ENCODE assay signal across 8 mouse cellular contexts in genomic region chr9:42896421-42897210, GRCm38 (mm10). TPM values are rescaled to one million over a fixed set of nuclear protein-coding genes. Genes with fewer than 3 reads are reported as not detected.
A peak's percentile ranks its signal among the peaks of the same experiment; 100 is the strongest.
DNase-seq lines count a peak whose midpoint lies in the region; ATAC-seq and TF ChIP-seq lines count a peak whose summit lies in the region.

No protein-coding gene starts in this region.

- no peak for TF ChIP-seq CTCF in embryonic fibroblast, embryonic 13.5 days (IDR thresholded peaks at IDR 0.05; ENCODE audit: borderline replicate concordance, insufficient read depth, low read length)
- no peak for TF ChIP-seq CTCF in olfactory bulb, adult 2 months (IDR thresholded peaks at IDR 0.05; ENCODE audit: insufficient read depth, low read depth, low read length)

- 3% methylated on average over 16 of the region's 16 CpGs for WGBS in kidney, embryonic 15.5 days
- WGBS in limb, embryonic 11.5 days: 1% methylated on average over 16 of the region's 16 CpGs
- 19% methylated on average over 16 of the region's 16 CpGs for WGBS in olfactory bulb, adult 2 months

- H3K4me2 ChIP-seq in kidney, embryonic 15.5 days: peak overlapping the region; percentile 97
- peak overlapping the region; percentile 98 for H3K4me2 ChIP-seq in limb, embryonic 11.5 days (ENCODE audit: low read depth, severe bottlenecking)

- peaks cover 15% of the 10 kb centered on the region; the same call in 1 of the 2 replicates for H3K27me3 ChIP-seq in kidney, embryonic 15.5 days
- 0 out of 2 replicates have a peak, but pooled peaks cover 2% of the 10 kb centered on the region for H3K27me3 ChIP-seq in limb, embryonic 11.5 days (ENCODE audit: control insufficient read depth, insufficient read depth, low read length)

- no peak for ATAC-seq in kidney, embryonic 15.5 days (replicated peaks; ENCODE audit: low FRiP score)
- no peak for ATAC-seq in limb, embryonic 11.5 days (ENCODE audit: insufficient number of reproducible peaks, low FRiP score, low TSS enrichment, low read depth)

- H3K4me3 ChIP-seq in kidney, embryonic 15.5 days (replicated peaks): peak overlapping the region; percentile 52
- H3K4me3 ChIP-seq in embryonic fibroblast, embryonic 13.5 days (ENCODE audit: insufficient read depth, low read length): peak overlapping the region; percentile 39
- peak overlapping the region; percentile 43 for H3K4me3 ChIP-seq in limb, embryonic 11.5 days (ENCODE audit: low read depth, low read length)
- H3K4me3 ChIP-seq in olfactory bulb, adult 2 months (ENCODE audit: insufficient read depth, low read depth, low read length): peak overlapping the region; percentile 60; the same call in 1 of the 2 replicates

- H3K36me3 ChIP-seq in kidney, embryonic 15.5 days: no peaks in the 10 kb centered on the region
- 0 out of 2 replicates have a peak, but pooled peaks cover 3% of the 10 kb centered on the region for H3K36me3 ChIP-seq in limb, embryonic 11.5 days (ENCODE audit: control insufficient read depth, insufficient read depth, low read length)

- peaks cover 30% of the 10 kb centered on the region for H3K4me1 ChIP-seq in kidney, embryonic 15.5 days
- no peaks in the 10 kb centered on the region for H3K4me1 ChIP-seq in embryonic fibroblast, embryonic 13.5 days (ENCODE audit: control insufficient read depth, insufficient read depth, low read length)
- H3K4me1 ChIP-seq in limb, embryonic 11.5 days (ENCODE audit: control insufficient read depth, insufficient read depth, low read length): peaks cover 17% of the 10 kb centered on the region
- H3K4me1 ChIP-seq in olfactory bulb, adult 2 months (ENCODE audit: control insufficient read depth, insufficient read depth, low read length): peaks cover 15% of the 10 kb centered on the region

- H3K9ac ChIP-seq in kidney, embryonic 15.5 days: no peak overlapping the region
- no peak overlapping the region for H3K9ac ChIP-seq in limb, embryonic 11.5 days (ENCODE audit: low read length)

- H3K9me3 ChIP-seq in kidney, embryonic 15.5 days (replicated peaks): no peaks in the 10 kb centered on the region
- no peaks in the 10 kb centered on the region for H3K9me3 ChIP-seq in limb, embryonic 11.5 days (ENCODE audit: control insufficient read depth, low read length)

- peak overlapping the region; percentile 29; the same call in 1 of the 2 replicates for H3K27ac ChIP-seq in kidney, embryonic 15.5 days
- no peak overlapping the region for H3K27ac ChIP-seq in embryonic fibroblast, embryonic 13.5 days (ENCODE audit: insufficient read depth, low read length)
- no peak overlapping the region for H3K27ac ChIP-seq in limb, embryonic 11.5 days (replicated peaks; ENCODE audit: low read depth, low read length)
- no peak overlapping the region for H3K27ac ChIP-seq in olfactory bulb, adult 2 months (ENCODE audit: insufficient read depth, low read depth, low read length)

- TF ChIP-seq POLR2A in embryonic fibroblast, embryonic 13.5 days (IDR thresholded peaks at IDR 0.05; ENCODE audit: low read depth, low read length): no peak
- no peak for TF ChIP-seq POLR2A in olfactory bulb, adult 2 months (IDR thresholded peaks at IDR 0.05; ENCODE audit: insufficient read depth, low read depth, low read length)

- no peak for DNase-seq in kidney, postnatal 36 days
- peak; percentile 47 for DNase-seq in limb, embryonic 11.5 days (ENCODE audit: low spot score)
- no peak for DNase-seq in urinary bladder, postnatal 10 days (ENCODE audit: low spot score)
- no peak for DNase-seq in gastrocnemius, postnatal 10 days
- DNase-seq in adrenal gland, postnatal 25 days: no peak

RNA-seq across cellular contexts. Expression of gene Grik4, which starts 47.7 kb away (rescaled TPM):
- polyA plus RNA-seq in kidney, embryonic 15.5 days (2015; fragmentation: Nextera tagmentation; extraction: Ambion mirVana): 3.5 and 4.0 TPM in 2 replicates
- 0.26 and 0.37 TPM in 2 replicates for polyA plus RNA-seq in embryonic fibroblast, embryonic 13.5 days (2011; ENCODE audit: insufficient read length, low read depth, missing spikeins)
- 0.84 and 1.1 TPM in 2 replicates for polyA plus RNA-seq in limb, embryonic 11.5 days (2014; fragmentation: Nextera tagmentation; extraction: Ambion mirVana)
- polyA plus RNA-seq in olfactory bulb, adult 2 months (2012; ENCODE audit: insufficient read depth, insufficient read length, low replicate concordance, missing spikeins): not detected in 2 replicates
- total RNA-seq in gastrocnemius, postnatal 10 days (2021): under 1 TPM; 0.52 to 0.56 TPM
- total RNA-seq in adrenal gland, postnatal 25 days (2021): 2.0 and 2.1 TPM in 2 replicates
